Mouse (Mus musculus) midbrain, embryonic 16.5 days (tissue): ENCODE results near the gene Eif4b. TPM values are rescaled to one million over a fixed set of nuclear protein-coding genes. Genes with fewer than 3 reads are reported as not detected.

Experiments used
- ATAC-seq: fragments of 200-750 bp; cut with Nextera tagmentation; 2 replicates; pipeline ENCODE4 v1.8.0; 2017; ENCODE audit warnings: moderate TSS enrichment
- H3K27ac ChIP-seq: fragments of 300-500 bp; sonication (generic); 2 replicates; pipeline ENCODE4 v1.5.1; 2014; ENCODE audit warnings: mild to moderate bottlenecking, low read length, mixed read lengths
- H3K27me3 ChIP-seq: fragments of 300-500 bp; sonication (generic); 2 replicates; pipeline ENCODE4 v1.6.1; 2014; ENCODE audit warnings: low read depth, low read length, mixed read lengths; ENCODE audit not compliant: control insufficient read depth, insufficient read depth
- H3K36me3 ChIP-seq: fragments of 300-500 bp; sonication (generic); 2 replicates; pipeline ENCODE4 v1.6.1; 2014; ENCODE audit warnings: mild to moderate bottlenecking, low read length, moderate library complexity, mixed read lengths; ENCODE audit not compliant: control insufficient read depth, insufficient read depth
- H3K4me1 ChIP-seq: fragments of 300-500 bp; sonication (generic); 2 replicates; pipeline ENCODE4 v1.6.1; 2014; ENCODE audit warnings: mild to moderate bottlenecking, low read length, mixed read lengths; ENCODE audit not compliant: control insufficient read depth, insufficient read depth
- H3K4me2 ChIP-seq: fragments of 300-500 bp; sonication (generic); 2 replicates; pipeline ENCODE4 v1.6.1; 2014; ENCODE audit warnings: mild to moderate bottlenecking, low read length, mixed read lengths
- H3K4me3 ChIP-seq: fragments of 300-500 bp; sonication (generic); 2 replicates; pipeline ENCODE4 v1.5.1; 2014; ENCODE audit warnings: low read depth, mild to moderate bottlenecking, low read length, moderate library complexity, mixed read lengths
- H3K9ac ChIP-seq: fragments of 300-500 bp; sonication (generic); 2 replicates; pipeline ENCODE4 v1.6.1; 2014; ENCODE audit warnings: low read depth, low read length, mixed read lengths
- H3K9me3 ChIP-seq: fragments of 300-500 bp; sonication (generic); replicated peaks from 2 replicates; pipeline ENCODE4 v1.6.1; 2014; ENCODE audit warnings: mild to moderate bottlenecking, low read length, mixed read lengths; ENCODE audit not compliant: control insufficient read depth, poor library complexity, severe bottlenecking
- WGBS: fragments of 180-500 bp; shearing (Covaris S2); extraction: QIAGEN DNeasy Blood & Tissue Kit; methylation state at CpG from one replicate; pipeline ENCODE4 v1.1.7; 2014; 5-methylcytosine and 5-hydroxymethylcytosine counted together
- polyA plus RNA-seq: library from polyadenylated mRNA; unstranded; fragments of >200 nt; fragmentation: Nextera tagmentation; extraction: Ambion mirVana; gene quantifications from 2 replicates; pipeline ENCODE4 v1.2.1, GENCODE M21; 2015

The Eif4b gene
- polyA plus RNA-seq, 1 experiment from 2014 or later, result 87.3 TPM

- Histone ChIP-seq H3K9ac (no peak overlapping the region), H3K9me3 (no peaks in the 10 kb centered on the region), H3K4me2 (no peak overlapping the region), H3K4me3 (no peak overlapping the region), H3K27me3 (peaks cover 17% of the 10 kb centered on the region), H3K36me3 (no peaks in the 10 kb centered on the region), H3K27ac (no peak overlapping the region), H3K4me1 (peaks cover 12% of the 10 kb centered on the region)
- 98% methylated on average over 7 of the region's 7 CpGs for WGBS
- no peak for ATAC-seq
Measured at GRCm38 (mm10) chr15:102110271-102110670, 36.7 kb downstream of the Eif4b start.

GRCm38 (mm10) chr15:102110701-102111494 is 37.3 kb downstream of the Eif4b start:
- no peak for ATAC-seq
- 0 out of 2 replicates have a peak, but pooled peaks cover 3% of the 10 kb centered on the region for H3K36me3 ChIP-seq
- WGBS, result 75% methylated on average over 29 of the region's 29 CpGs

GRCm38 (mm10) chr15:102111495-102111829 is 37.9 kb downstream of the Eif4b start:
- 77% methylated on average over 11 of the region's 11 CpGs for WGBS
- Histone ChIP-seq H3K4me2 (no peak overlapping the region), H3K4me1 (peaks cover 11% of the 10 kb centered on the region), H3K4me3 (no peak overlapping the region), H3K27me3 (peaks cover 5% of the 10 kb centered on the region), H3K9me3 (no peaks in the 10 kb centered on the region), H3K9ac (no peak overlapping the region), H3K27ac (no peak overlapping the region), H3K36me3 (0 out of 2 replicates have a peak, but pooled peaks cover 4% of the 10 kb centered on the region)
- ATAC-seq, result no peak

More at GRCm38 (mm10) chr15:102110701-102111494, 37.3 kb downstream of the Eif4b start:
- Histone ChIP-seq H3K9ac (no peak overlapping the region), H3K4me1 (peaks cover 12% of the 10 kb centered on the region), H3K27ac (no peak overlapping the region), H3K4me2 (no peak overlapping the region), H3K27me3 (peaks cover 11% of the 10 kb centered on the region), H3K9me3 (no peaks in the 10 kb centered on the region), H3K4me3 (no peak overlapping the region)

- H3K27ac ChIP-seq, result no peak overlapping the region
- H3K4me3 ChIP-seq, result no peak overlapping the region
- H3K9ac ChIP-seq, result no peak overlapping the region
- no peaks in the 10 kb centered on the region; the same call in none of the 2 replicates for H3K27me3 ChIP-seq
- ATAC-seq, result no peak
- no peaks in the 10 kb centered on the region for H3K9me3 ChIP-seq
- no peak overlapping the region for H3K4me2 ChIP-seq
- H3K36me3 ChIP-seq, result 0 out of 2 replicates have a peak, but pooled peaks cover 9% of the 10 kb centered on the region
- 92% methylated on average over 6 of the region's 6 CpGs for WGBS
- peaks cover 4% of the 10 kb centered on the region for H3K4me1 ChIP-seq
Measured at GRCm38 (mm10) chr15:102112181-102112580, 38.6 kb downstream of the Eif4b start.

- H3K27me3 ChIP-seq, result no peaks in the 10 kb centered on the region; the same call in 1 of the 2 replicates
- H3K9ac ChIP-seq, result no peak overlapping the region
- no peak overlapping the region for H3K27ac ChIP-seq
- ATAC-seq, result no peak
- H3K4me1 ChIP-seq, result no peaks in the 10 kb centered on the region; the same call in 1 of the 2 replicates
- H3K4me3 ChIP-seq, result no peak overlapping the region
- H3K4me2 ChIP-seq, result no peak overlapping the region
- H3K36me3 ChIP-seq, result 0 out of 2 replicates have a peak, but pooled peaks cover 14% of the 10 kb centered on the region
- WGBS, result 87% methylated on average over 8 of the region's 8 CpGs
- H3K9me3 ChIP-seq, result no peaks in the 10 kb centered on the region
Measured at GRCm38 (mm10) chr15:102112827-102113226, 39.3 kb downstream of the Eif4b start.

GRCm38 (mm10) chr15:102113674-102114073 is 40.1 kb downstream of the Eif4b start:
- H3K9me3 ChIP-seq, result no peaks in the 10 kb centered on the region
- no peak overlapping the region for H3K27ac ChIP-seq
- H3K4me1 ChIP-seq, result no peaks in the 10 kb centered on the region; the same call in 1 of the 2 replicates
- no peak overlapping the region for H3K4me3 ChIP-seq
- ATAC-seq, result no peak
- H3K27me3 ChIP-seq, result no peaks in the 10 kb centered on the region
- no peak overlapping the region for H3K9ac ChIP-seq
- H3K36me3 ChIP-seq, result 0 out of 2 replicates have a peak, but pooled peaks cover 18% of the 10 kb centered on the region
- WGBS, result 74% methylated on average over 4 of the region's 4 CpGs
- H3K4me2 ChIP-seq, result no peak overlapping the region

- H3K4me2 ChIP-seq, result no peak overlapping the region
- no peaks in the 10 kb centered on the region for H3K4me1 ChIP-seq
- no peak overlapping the region for H3K9ac ChIP-seq
- ATAC-seq, result no peak
- H3K9me3 ChIP-seq, result no peaks in the 10 kb centered on the region
- H3K4me3 ChIP-seq, result no peak overlapping the region
- peaks cover 18% of the 10 kb centered on the region; the same call in 1 of the 2 replicates for H3K36me3 ChIP-seq
- H3K27ac ChIP-seq, result no peak overlapping the region
- 93% methylated on average over 7 of the region's 7 CpGs for WGBS
- H3K27me3 ChIP-seq, result no peaks in the 10 kb centered on the region
Measured at GRCm38 (mm10) chr15:102114651-102115260, 41.2 kb downstream of the Eif4b start.

GRCm38 (mm10) chr15:102115731-102116231 is 42.2 kb downstream of the Eif4b start:
- Histone ChIP-seq H3K36me3 (peaks cover 22% of the 10 kb centered on the region; the same call in 1 of the 2 replicates), H3K9me3 (no peaks in the 10 kb centered on the region), H3K27ac (0 out of 2 replicates have a peak overlapping the region, but pooled peaks have one; percentile 18), H3K27me3 (no peaks in the 10 kb centered on the region), H3K4me2 (no peak overlapping the region), H3K9ac (no peak overlapping the region), H3K4me3 (no peak overlapping the region), H3K4me1 (no peaks in the 10 kb centered on the region)
- ATAC-seq, result no peak
- 76% methylated on average over 9 of the region's 9 CpGs for WGBS
